28 mouse cellular contexts compared by ENCODE assay signal in genomic region chr4:35220108-35220731, GRCm38 (mm10). TPM values are rescaled to one million over a fixed set of nuclear protein-coding genes. Genes with fewer than 3 reads are reported as not detected.
DNase-seq lines count a peak whose midpoint lies in the region; ATAC-seq lines count a peak whose summit lies in the region.
"Had no signal": no experiment of that assay in that cellular context is flagged by ENCODE, and none has a peak within 500 bp of the region (broad histone marks: within the 10 kb centered on the region; RNA-seq: fewer than 3 reads in every experiment).

No protein-coding gene starts in this region.

- peak overlapping the region; percentile 38; the same call in 1 of the 2 replicates for H3K4me2 ChIP-seq in heart, embryonic 16.5 days (ENCODE audit: low read depth, low read length)
- H3K4me2 ChIP-seq: embryonic facial prominence, embryonic 12.5 days; hindbrain, embryonic 15.5 days; intestine, embryonic 15.5 days; midbrain, embryonic 11.5 days; neural tube, embryonic 15.5 days had no signal

- WGBS in heart, embryonic 10.5 days = 49% methylated on average over 6 of the region's 6 CpGs
- WGBS in heart, embryonic 16.5 days = 34% methylated on average over 6 of the region's 6 CpGs

- DNase-seq in heart, embryonic 10.5 days (ENCODE audit: low spot score) = no peak
- no peak for DNase-seq in heart, adult 8-10 months (ENCODE audit: low spot score)
- DNase-seq in heart, postnatal 14 days = no peak
- peak; percentile 7 to 10 for DNase-seq in heart, postnatal 10 days
- no peak for DNase-seq in layer of hippocampus, adult 9-11 months
- DNase-seq in kidney, postnatal 36 days = no peak
- DNase-seq: cerebellum, adult 18-20 months; cerebellum, postnatal 14 days; gastrocnemius, postnatal 14 days; kidney, adult 9 months; kidney, postnatal 14 days; layer of hippocampus, postnatal 36 days; right cerebral cortex, adult 18-20 months; right cerebral cortex, postnatal 4 days; thymus, postnatal 25 days had no signal

- peaks cover 12% of the 10 kb centered on the region for H3K36me3 ChIP-seq in heart, embryonic 10.5 days
- H3K36me3 ChIP-seq in heart, embryonic 16.5 days (ENCODE audit: control insufficient read depth, insufficient read depth) = peaks cover 26% of the 10 kb centered on the region
- H3K36me3 ChIP-seq: embryonic facial prominence, embryonic 12.5 days; intestine, embryonic 15.5 days had no signal

- peak overlapping the region; percentile 18 for H3K27ac ChIP-seq in heart, embryonic 10.5 days
- H3K27ac ChIP-seq in heart, embryonic 16.5 days (ENCODE audit: low read length) = peak overlapping the region; percentile 66
- H3K27ac ChIP-seq: embryonic facial prominence, embryonic 12.5 days; hindbrain, embryonic 15.5 days; intestine, embryonic 15.5 days; layer of hippocampus, adult 2 months; liver, embryonic 14.5 days; neural tube, embryonic 15.5 days had no signal

- intact Hi-C loops in heart, postnatal 14 days (cut with DNase I) = loop anchor here (10.0 kb wide), 1 partner anchor 535 kb away; the partner anchor contains the start of gene Slc35a1
- intact Hi-C loops in heart, postnatal 10 days (cut with DNase I) = loop anchor here (5.0 kb wide), 1 partner anchor 438 kb away; no protein-coding TSS in a partner anchor

- H3K9me3 ChIP-seq in heart, embryonic 10.5 days = no peaks in the 10 kb centered on the region
- H3K9me3 ChIP-seq in heart, embryonic 16.5 days (replicated peaks; ENCODE audit: control insufficient read depth, low read length) = no peaks in the 10 kb centered on the region
- H3K9me3 ChIP-seq: embryonic facial prominence, embryonic 12.5 days; hindbrain, embryonic 15.5 days; intestine, embryonic 15.5 days; neural tube, embryonic 15.5 days had no signal

- H3K4me1 ChIP-seq in heart, embryonic 10.5 days = peaks cover 18% of the 10 kb centered on the region
- peaks cover 20% of the 10 kb centered on the region for H3K4me1 ChIP-seq in heart, embryonic 16.5 days (ENCODE audit: control insufficient read depth, insufficient read depth, low read length)
- H3K4me1 ChIP-seq: intestine, embryonic 15.5 days had no signal

- H3K4me3 ChIP-seq in heart, embryonic 10.5 days = no peak overlapping the region
- H3K4me3 ChIP-seq in heart, embryonic 16.5 days (ENCODE audit: low read length) = no peak overlapping the region
- H3K4me3 ChIP-seq: embryonic facial prominence, embryonic 12.5 days; erythroblast, embryonic 14.5 days; hindbrain, embryonic 15.5 days; intestine, embryonic 15.5 days; layer of hippocampus, adult 2 months; neural tube, embryonic 15.5 days had no signal

- no peak overlapping the region for H3K9ac ChIP-seq in heart, embryonic 16.5 days (ENCODE audit: low read length)
- H3K9ac ChIP-seq: embryonic facial prominence, embryonic 12.5 days; hindbrain, embryonic 15.5 days; intestine, embryonic 15.5 days; liver, embryonic 14.5 days; neural tube, embryonic 15.5 days had no signal

- no peak; the same call in 1 of the 2 replicates for ATAC-seq in heart, embryonic 16.5 days (replicated peaks; ENCODE audit: extremely low read depth, insufficient read depth, low FRiP score)
- peak; percentile 67; the same call in 1 of the 2 replicates for ATAC-seq in megakaryocyte-erythroid progenitor cell, adult 5-6 weeks (replicated peaks; ENCODE audit: low FRiP score, low TSS enrichment, poor library complexity, severe bottlenecking)
- ATAC-seq: forebrain, embryonic 14.5 days; intestine, embryonic 15.5 days; lung, postnatal 0 days; Patski had no signal

- H3K27me3 ChIP-seq in heart, embryonic 10.5 days (ENCODE audit: insufficient read depth, poor library complexity, severe bottlenecking) = no peaks in the 10 kb centered on the region
- H3K27me3 ChIP-seq in heart, embryonic 16.5 days (ENCODE audit: control insufficient read depth, insufficient read depth, low read length) = no peaks in the 10 kb centered on the region
- H3K27me3 ChIP-seq: embryonic facial prominence, embryonic 12.5 days; hindbrain, embryonic 15.5 days; intestine, embryonic 15.5 days; neural tube, embryonic 15.5 days; Patski had no signal

RNA-seq across cellular contexts. Expression of gene C9orf72, which starts 5.8 kb away (rescaled TPM):
- 14.7 and 19.6 TPM in 2 replicates for polyA plus RNA-seq in heart, embryonic 10.5 days (2016; fragmentation: Nextera tagmentation; extraction: Ambion mirVana)
- total RNA-seq in heart, adult 8-10 months (2022) = 10 to 100 TPM; 19.1 to 24.9 (median 21.8) TPM
- 22.1 and 22.6 TPM in 2 replicates for polyA plus RNA-seq in heart, embryonic 16.5 days (2015; fragmentation: Nextera tagmentation; extraction: Ambion mirVana)
- 10 to 100 TPM; 23.7 to 25.8 TPM for total RNA-seq in heart, postnatal 14 days (2021)
- 10 to 100 TPM; 23.1 TPM for total RNA-seq in heart, postnatal 10 days (2021)
- total RNA-seq in megakaryocyte-erythroid progenitor cell, adult 5-6 weeks (2014; fragmentation: Nextera tagmentation) = 11.0 and 23.3 TPM in 2 replicates
- 9.1 and 13.8 TPM in 2 replicates for total RNA-seq in megakaryocyte-erythroid progenitor cell, adult 5-6 weeks (2017)
- polyA plus RNA-seq: erythroblast, embryonic 14.5 days had no signal

Comparison
In these comparisons a context has a peak if more than half of its experiments do, and no peak if none do; other contexts are left out.
1. DNase-seq: peak in heart, postnatal 10 days (2 of 2); none in heart, embryonic 10.5 days (single experiment), heart, adult 8-10 months (single experiment), heart, postnatal 14 days (0 of 2), layer of hippocampus, adult 9-11 months (single experiment) and kidney, postnatal 36 days (0 of 2).